Mouse (Mus musculus): ENCODE data around the gene Olfr549.
A peak's percentile ranks its signal among the peaks of the same experiment; 100 is the strongest.

Olfr549 gene

GRCm38 (mm10) chr7:102549570-102549969, at the start of gene Olfr549:
Olfr549 (plus strand) TSS chr7:102549870.
- no peak for DNase-seq (ENCODE audit: low read depth)

- no peak for DNase-seq (ENCODE audit: low read depth)
Measured at GRCm38 (mm10) chr7:102501986-102502385, 47.7 kb upstream of the Olfr549 start.

GRCm38 (mm10) chr7:102506848-102507247, 42.8 kb upstream of the Olfr549 start:
- DNase-seq (ENCODE audit: low read depth) = peak; percentile 57

GRCm38 (mm10) chr7:102508066-102508465, 41.6 kb upstream of the Olfr549 start:
- DNase-seq (ENCODE audit: low read depth) = no peak

GRCm38 (mm10) chr7:102508666-102509065, 41.0 kb upstream of the Olfr549 start:
- DNase-seq (ENCODE audit: low read depth) = no peak

GRCm38 (mm10) chr7:102509726-102510125, 39.9 kb upstream of the Olfr549 start:
- no peak for DNase-seq (ENCODE audit: low read depth)

- no peak for DNase-seq (ENCODE audit: low read depth)
Measured at GRCm38 (mm10) chr7:102511927-102512326, 37.7 kb upstream of the Olfr549 start.

GRCm38 (mm10) chr7:102512814-102513435, 36.7 kb upstream of the Olfr549 start:
- DNase-seq (ENCODE audit: low read depth) = peak; percentile 37

GRCm38 (mm10) chr7:102514144-102514543, 35.5 kb upstream of the Olfr549 start:
- DNase-seq (ENCODE audit: low read depth) = no peak

GRCm38 (mm10) chr7:102516261-102517050, 33.2 kb upstream of the Olfr549 start:
- DNase-seq (ENCODE audit: low read depth) = peak; percentile 6

GRCm38 (mm10) chr7:102517051-102517335, 32.7 kb upstream of the Olfr549 start:
- peak; percentile 10 for DNase-seq (ENCODE audit: low read depth)

- DNase-seq (ENCODE audit: low read depth) = no peak
Measured at GRCm38 (mm10) chr7:102529052-102529451, 20.6 kb upstream of the Olfr549 start.

- DNase-seq (ENCODE audit: low read depth) = no peak
Measured at GRCm38 (mm10) chr7:102534449-102534848, 15.2 kb upstream of the Olfr549 start, which contains the start of gene Olfr547. Olfr547 (plus strand) TSS chr7:102534749.

GRCm38 (mm10) chr7:102540596-102540995, 9.1 kb upstream of the Olfr549 start, which contains the start of gene Olfr548-ps1:
Olfr548-ps1 (plus strand) TSS chr7:102540896.
- no peak for DNase-seq (ENCODE audit: low read depth)

GRCm38 (mm10) chr7:102541251-102541650, 8.4 kb upstream of the Olfr549 start:
- no peak for DNase-seq (ENCODE audit: low read depth)

- DNase-seq (ENCODE audit: low read depth) = no peak
Measured at GRCm38 (mm10) chr7:102553279-102553678, 3.6 kb downstream of the Olfr549 start.

- DNase-seq (ENCODE audit: low read depth) = peak; percentile 79
Measured at GRCm38 (mm10) chr7:102564999-102565997, 15.6 kb downstream of the Olfr549 start, which contains the start of gene Trim21. Trim21 (minus strand) TSS chr7:102565486.

- DNase-seq (ENCODE audit: low read depth) = no peak
Measured at GRCm38 (mm10) chr7:102566219-102566618, 16.5 kb downstream of the Olfr549 start.

GRCm38 (mm10) chr7:102571142-102571541, 21.5 kb downstream of the Olfr549 start, which contains the start of gene Olfr550:
Olfr550 (plus strand) TSS chr7:102571442.
- DNase-seq (ENCODE audit: low read depth) = no peak

GRCm38 (mm10) chr7:102573174-102573830, 23.6 kb downstream of the Olfr549 start:
- no peak for DNase-seq (ENCODE audit: low read depth)

- no peak for DNase-seq (ENCODE audit: low read depth)
Measured at GRCm38 (mm10) chr7:102575998-102576397, 26.3 kb downstream of the Olfr549 start.

- DNase-seq (ENCODE audit: low read depth) = no peak
Measured at GRCm38 (mm10) chr7:102591786-102592185, 42.1 kb downstream of the Olfr549 start, which contains the start of gene Olfr551. Olfr551 (minus strand) TSS chr7:102591886.

Data from fibroblast of lung, adult 2 months (primary cell).